Comparison of ENCODE assay signal across 7 mouse cellular contexts in genomic region chr5:135489695-135490294, GRCm38 (mm10). TPM values are rescaled to one million over a fixed set of nuclear protein-coding genes. Genes with fewer than 3 reads are reported as not detected.
DNase-seq lines count a peak whose midpoint lies in the region; ATAC-seq and TF ChIP-seq lines count a peak whose summit lies in the region.

No protein-coding gene starts in this region.

- DNase-seq in forebrain, embryonic 11.5 days (ENCODE audit: low spot score) = no peak
- no peak for DNase-seq in limb, embryonic 11.5 days (ENCODE audit: low spot score)
- DNase-seq in thymus, postnatal 36 days = no peak
- no peak for DNase-seq in urinary bladder, postnatal 14 days (ENCODE audit: low spot score)

- TF ChIP-seq CTCF in small intestine, adult 2 months (IDR thresholded peaks at IDR 0.05; ENCODE audit: extremely low read depth, insufficient read length, insufficient replicate concordance, low read depth, low read length) = no peak

- H3K4me1 ChIP-seq in megakaryocyte, embryonic 14.5 days = peaks cover 24% of the 10 kb centered on the region
- H3K4me1 ChIP-seq in forebrain, embryonic 11.5 days (replicated peaks; ENCODE audit: control insufficient read depth, insufficient read depth, low read length) = peaks cover 11% of the 10 kb centered on the region; the same call in 1 of the 2 replicates
- H3K4me1 ChIP-seq in limb, embryonic 11.5 days (ENCODE audit: control insufficient read depth, insufficient read depth, low read length) = peaks cover 8% of the 10 kb centered on the region
- H3K4me1 ChIP-seq in small intestine, adult 2 months (ENCODE audit: control insufficient read depth, insufficient read depth, insufficient read length, low read length) = peaks cover 7% of the 10 kb centered on the region

- H3K36me3 ChIP-seq in megakaryocyte, embryonic 14.5 days (replicated peaks; ENCODE audit: low read length) = no peaks in the 10 kb centered on the region
- no peaks in the 10 kb centered on the region for H3K36me3 ChIP-seq in forebrain, embryonic 11.5 days (ENCODE audit: control insufficient read depth, insufficient read depth, low read length)
- no peaks in the 10 kb centered on the region; the same call in 1 of the 2 replicates for H3K36me3 ChIP-seq in limb, embryonic 11.5 days (ENCODE audit: control insufficient read depth, insufficient read depth, low read length)
- H3K36me3 ChIP-seq in small intestine, adult 2 months (ENCODE audit: control insufficient read depth, insufficient read depth, low read length) = no peaks in the 10 kb centered on the region

- WGBS in forebrain, embryonic 11.5 days = 1% methylated on average over 14 of the region's 14 CpGs
- WGBS in limb, embryonic 11.5 days = 2% methylated on average over 13 of the region's 14 CpGs
- 30% methylated on average over 14 of the region's 14 CpGs for WGBS in small intestine, adult 2 months

- H3K4me3 ChIP-seq in megakaryocyte, embryonic 14.5 days (replicated peaks) = peak overlapping the region; percentile 91
- peak overlapping the region; percentile 78 for H3K4me3 ChIP-seq in forebrain, embryonic 11.5 days (ENCODE audit: low read depth, low read length)
- H3K4me3 ChIP-seq in limb, embryonic 11.5 days (ENCODE audit: low read depth, low read length) = peak overlapping the region; percentile 71
- peak overlapping the region; percentile 80 for H3K4me3 ChIP-seq in small intestine, adult 2 months (ENCODE audit: low read depth, low read length)

- H3K27ac ChIP-seq in forebrain, embryonic 11.5 days (ENCODE audit: low read depth, low read length) = peak overlapping the region; percentile 94
- peak overlapping the region; percentile 70; the same call in 1 of the 2 replicates for H3K27ac ChIP-seq in limb, embryonic 11.5 days (replicated peaks; ENCODE audit: low read depth, low read length)
- no peak overlapping the region for H3K27ac ChIP-seq in small intestine, adult 2 months (ENCODE audit: insufficient read depth, low read depth, low read length)

- no peak for ATAC-seq in megakaryocyte, adult 5-6 weeks (ENCODE audit: poor library complexity, severe bottlenecking)
- ATAC-seq in forebrain, embryonic 11.5 days (replicated peaks; ENCODE audit: low FRiP score) = peak; percentile 80
- no peak; the same call in 1 of the 2 replicates for ATAC-seq in limb, embryonic 11.5 days (ENCODE audit: insufficient number of reproducible peaks, low FRiP score, low TSS enrichment, low read depth)

- peak overlapping the region; percentile 88 for H3K9ac ChIP-seq in forebrain, embryonic 11.5 days (ENCODE audit: low read length)
- H3K9ac ChIP-seq in limb, embryonic 11.5 days (ENCODE audit: low read length) = peak overlapping the region; percentile 84; the same call in 1 of the 2 replicates

- H3K9me3 ChIP-seq in megakaryocyte, embryonic 14.5 days = no peaks in the 10 kb centered on the region
- H3K9me3 ChIP-seq in forebrain, embryonic 11.5 days (ENCODE audit: control insufficient read depth, low read length) = no peaks in the 10 kb centered on the region
- no peaks in the 10 kb centered on the region for H3K9me3 ChIP-seq in limb, embryonic 11.5 days (ENCODE audit: control insufficient read depth, low read length)

- H3K27me3 ChIP-seq in megakaryocyte, embryonic 14.5 days (replicated peaks) = peaks cover 60% of the 10 kb centered on the region
- no peaks in the 10 kb centered on the region for H3K27me3 ChIP-seq in forebrain, embryonic 11.5 days (ENCODE audit: control insufficient read depth, insufficient read depth, low read length)
- H3K27me3 ChIP-seq in limb, embryonic 11.5 days (ENCODE audit: control insufficient read depth, insufficient read depth, low read length) = no peaks in the 10 kb centered on the region
- H3K27me3 ChIP-seq in small intestine, adult 2 months (ENCODE audit: control insufficient read depth, insufficient read depth, low read length) = peaks cover 24% of the 10 kb centered on the region

- H3K4me2 ChIP-seq in forebrain, embryonic 11.5 days (ENCODE audit: low read depth, low read length, severe bottlenecking) = peak overlapping the region; percentile 74
- peak overlapping the region; percentile 91 for H3K4me2 ChIP-seq in limb, embryonic 11.5 days (ENCODE audit: low read depth, severe bottlenecking)

- no peak for TF ChIP-seq POLR2A in small intestine, adult 2 months (IDR thresholded peaks at IDR 0.05; ENCODE audit: low read depth, low read length)

RNA-seq across cellular contexts. Expression of gene Hip1, which starts 55.1 kb away (rescaled TPM):
- 0.51 TPM in 1 of 2 replicates, not detected in the other for polyA plus RNA-seq in megakaryocyte, embryonic 14.5 days (2012; ENCODE audit: insufficient read depth, low replicate concordance)
- total RNA-seq in megakaryocyte, adult 5-6 weeks (2015) = 21.6 and 28.9 TPM in 2 replicates
- 34.7 and 39.9 TPM in 2 replicates for total RNA-seq in megakaryocyte, adult 5-6 weeks (2017)
- 70.3 and 76.5 TPM in 2 replicates for polyA plus RNA-seq in forebrain, embryonic 11.5 days (2014; fragmentation: Nextera tagmentation; extraction: Ambion mirVana)
- 35.2 and 39.4 TPM in 2 replicates for polyA plus RNA-seq in limb, embryonic 11.5 days (2014; fragmentation: Nextera tagmentation; extraction: Ambion mirVana)
- polyA plus RNA-seq in small intestine, adult 2 months (2012; rRNA removed) = 4.7 and 8.0 TPM in 2 replicates
